Mouse (Mus musculus) CH12.LX (cell line): ENCODE data around the gene Fgfr2. TPM values are rescaled to one million over a fixed set of nuclear protein-coding genes. Genes with fewer than 3 reads are reported as not detected.

ENCODE experiments used
- DNase-seq: peaks from one replicate; pipeline ENCODE4 v3.0.0-alpha.2; 2013; ENCODE audit errors: extremely low read depth
- H3K27ac ChIP-seq: 2 replicates; pipeline ENCODE4 v1.5.1; 2012; ENCODE audit warnings: low read depth, mild to moderate bottlenecking, control low read depth, moderate library complexity; ENCODE audit not compliant: insufficient read depth
- H3K27me3 ChIP-seq: replicated peaks from 2 replicates; pipeline ENCODE3; 2012; ENCODE audit warnings: inconsistent platforms
- H3K36me3 ChIP-seq, 2 experiments: replicated peaks in 1 of 2; 2 replicates each; pipeline versions ENCODE3 to v1.6.1; 2012; ENCODE audit warnings: inconsistent platforms in 1 of 2, low read length in 1 of 2, mild to moderate bottlenecking in 1 of 2, mixed read lengths in 1 of 2, moderate library complexity in 1 of 2; ENCODE audit not compliant: control insufficient read depth in 1 of 2, insufficient read depth in 1 of 2
- H3K4me1 ChIP-seq, 2 experiments: 2 replicates each; pipeline ENCODE4 v1.6.1; 2012; ENCODE audit warnings: inconsistent platforms in 1 of 2, moderate library complexity in 1 of 2; ENCODE audit not compliant: insufficient read depth in 2 of 2, control insufficient read depth in 1 of 2
- H3K4me2 ChIP-seq: 2 replicates; pipeline ENCODE4 v1.6.1; 2012; ENCODE audit warnings: low read depth, mild to moderate bottlenecking, control low read depth; ENCODE audit not compliant: poor library complexity, insufficient read depth, severe bottlenecking
- H3K4me3 ChIP-seq, 3 experiments: fragments of 150-350 bp in 1 of 3; sonication (generic) in 1 of 3; replicated peaks in 1 of 3; 2 replicates each; pipeline versions ENCODE3 to v1.5.1; 2011 to 2012; ENCODE audit warnings: low read depth in 2 of 3, low read length in 2 of 3, mild to moderate bottlenecking in 2 of 3, moderate library complexity in 2 of 3, control low read depth in 1 of 3, improper control_type of control experiment in 1 of 3, inconsistent platforms in 1 of 3, mixed read lengths in 1 of 3; ENCODE audit not compliant: poor library complexity in 1 of 3
- H3K79me2 ChIP-seq: replicated peaks from 2 replicates; pipeline ENCODE4 v1.6.1; 2012; ENCODE audit warnings: mild to moderate bottlenecking, moderate library complexity; ENCODE audit not compliant: control insufficient read depth, poor library complexity, insufficient read depth, severe bottlenecking; ENCODE audit errors: extremely low read depth
- H3K9ac ChIP-seq: 2 replicates; pipeline ENCODE4 v1.6.1; 2012; ENCODE audit warnings: low read depth, mild to moderate bottlenecking, control low read depth, moderate library complexity; ENCODE audit not compliant: insufficient read depth
- H3K9me3 ChIP-seq: replicated peaks from 2 replicates; pipeline ENCODE3; 2012; ENCODE audit warnings: low read length, inconsistent platforms, mixed read lengths
- KAT2A ChIP-seq: IDR thresholded peaks from 2 replicates; pipeline ENCODE4 v1.6.1; 2012; ENCODE audit warnings: low read length, improper control_type of control experiment, inconsistent platforms; ENCODE audit not compliant: insufficient replicate concordance
- MAFK ChIP-seq: IDR thresholded peaks from 2 replicates; pipeline ENCODE4 v1.6.1; 2011; ENCODE audit warnings: low read length, improper control_type of control experiment; ENCODE audit not compliant: insufficient replicate concordance
- MXI1 ChIP-seq: IDR thresholded peaks from 2 replicates; pipeline ENCODE4 v1.6.1; 2011; ENCODE audit warnings: mild to moderate bottlenecking, low read depth, low read length, improper control_type of control experiment
- NRF1 ChIP-seq: IDR thresholded peaks from 2 replicates; pipeline ENCODE4 v1.6.1; 2014; ENCODE audit warnings: low read depth, mild to moderate bottlenecking, inconsistent platforms, low read length, improper control_type of control experiment, moderate library complexity
- RAD21 ChIP-seq: IDR thresholded peaks from 2 replicates; pipeline ENCODE4 v1.6.1; 2011; ENCODE audit warnings: low read depth, mild to moderate bottlenecking, low read length, improper control_type of control experiment, moderate library complexity
- ZMIZ1 ChIP-seq: IDR thresholded peaks from 2 replicates; pipeline ENCODE4 v1.6.1; 2012; ENCODE audit warnings: low read depth, mild to moderate bottlenecking, inconsistent platforms, low read length, improper control_type of control experiment
- dilution Hi-C: fragments of 300-500 bp; cut with MboI; formaldehyde crosslinking; loops from 2 replicates; pipeline ENCODE4 v1.14.3; 2020; ENCODE audit warnings: low sequenced_read_pairs; ENCODE audit not compliant: extremely low pct_unique_long_range_greater_than_20kb, extremely low pct_ligation_motif_present
- in situ Hi-C: fragments of 300-500 bp; cut with MboI; formaldehyde crosslinking; loops from 3 replicates; pipeline ENCODE4 v1.14.3; 2019; ENCODE audit warnings: low sequenced_read_pairs, low pct_ligation_motif_present, low pct_unique_long_range_greater_than_20kb, mixed read lengths
- polyA plus RNA-seq: library from polyadenylated mRNA; unstranded; fragments of >175 nt; gene quantifications from 2 replicates; pipeline ENCODE4 v1.2.1, GENCODE M21; 2012; ENCODE audit warnings: low read depth; ENCODE audit not compliant: insufficient read length
- total RNA-seq, 2 experiments: library from RNA; depleted of rRNA; stranded (reverse); fragments of 300-350 nt in 1 of 2; fragments of >200 nt in 1 of 2; gene quantifications; 2 replicates each; pipeline ENCODE4 v1.2.3; 2012 to 2014

Gene Fgfr2
- total and polyA plus RNA-seq, 3 experiments: not detected

GRCm38 (mm10) chr7:130688601-130689000, 2434.5 kb downstream of the Fgfr2 start:
- TF ChIP-seq KAT2A (no peak), ZMIZ1 (no peak), NRF1 (no peak), MXI1 (no peak)
- no peak overlapping the region for H3K4me2 ChIP-seq
- in situ Hi-C loops (no loop called here), dilution Hi-C loops (no loop called here)
- no peaks in the 10 kb centered on the region for H3K36me3 ChIP-seq
- H3K9me3 ChIP-seq: no peaks in the 10 kb centered on the region
- H3K27ac ChIP-seq: no peak overlapping the region
- no peak overlapping the region for H3K9ac ChIP-seq
- no peak overlapping the region for H3K4me3 ChIP-seq
- H3K79me2 ChIP-seq: no peaks in the 10 kb centered on the region
- peaks cover 9% of the 10 kb centered on the region for H3K27me3 ChIP-seq
- DNase-seq: no peak
- peaks cover 0 to 3% of the 10 kb centered on the region in 2 experiments; a peak in 1 of 4 replicates for H3K4me1 ChIP-seq

GRCm38 (mm10) chr7:130681798-130682197, 2441.4 kb downstream of the Fgfr2 start:
- in situ Hi-C loops: loop anchor here (5.0 kb wide), 1 partner anchor 76 kb away; no protein-coding TSS in a partner anchor
- TF ChIP-seq RAD21: no peak

GRCm38 (mm10) chr7:130678414-130678813, 2444.7 kb downstream of the Fgfr2 start:
- Histone ChIP-seq H3K4me3 (no peak overlapping the region), H3K4me1 (no peaks in the 10 kb centered on the region; a peak in 1 of 4 replicates)
- DNase-seq: no peak
- no peak for TF ChIP-seq RAD21
- no peak for TF ChIP-seq MAFK
- TF ChIP-seq, all 38 proteins: peak for 0
- H3K36me3 ChIP-seq: no peaks in the 10 kb centered on the region
- no peak overlapping the region for H3K9ac ChIP-seq
- dilution Hi-C loops: no loop called here
- H3K9me3 ChIP-seq: no peaks in the 10 kb centered on the region
- in situ Hi-C loops: no loop called here
- no peak overlapping the region for H3K4me2 ChIP-seq
- H3K27ac ChIP-seq: no peak overlapping the region
- H3K79me2 ChIP-seq: no peaks in the 10 kb centered on the region
- H3K27me3 ChIP-seq: peaks cover 13% of the 10 kb centered on the region

More at GRCm38 (mm10) chr7:130681798-130682197, 2441.4 kb downstream of the Fgfr2 start:
- H3K27me3 ChIP-seq: peaks cover 5% of the 10 kb centered on the region
- no peak for DNase-seq
- no peak overlapping the region for H3K4me3 ChIP-seq
- no peaks in the 10 kb centered on the region for H3K79me2 ChIP-seq
- dilution Hi-C loops: no loop called here
- no peaks in the 10 kb centered on the region for H3K9me3 ChIP-seq
- no peaks in the 10 kb centered on the region; a peak in 2 of 4 replicates for H3K4me1 ChIP-seq
- H3K9ac ChIP-seq: no peak overlapping the region
- no peak overlapping the region for H3K27ac ChIP-seq
- H3K36me3 ChIP-seq: no peaks in the 10 kb centered on the region
- H3K4me2 ChIP-seq: no peak overlapping the region
